Mouse (Mus musculus) spleen, postnatal 14 days (tissue): Measurements from ENCODE around the gene Rgl1.

Source experiments
- DNase-seq, 2 experiments: peaks; one replicate each; pipeline ENCODE4 v3.0.0; 2021 to 2022; ENCODE audit warnings: low spot score in 2 of 2

The Rgl1 gene

DNA sequence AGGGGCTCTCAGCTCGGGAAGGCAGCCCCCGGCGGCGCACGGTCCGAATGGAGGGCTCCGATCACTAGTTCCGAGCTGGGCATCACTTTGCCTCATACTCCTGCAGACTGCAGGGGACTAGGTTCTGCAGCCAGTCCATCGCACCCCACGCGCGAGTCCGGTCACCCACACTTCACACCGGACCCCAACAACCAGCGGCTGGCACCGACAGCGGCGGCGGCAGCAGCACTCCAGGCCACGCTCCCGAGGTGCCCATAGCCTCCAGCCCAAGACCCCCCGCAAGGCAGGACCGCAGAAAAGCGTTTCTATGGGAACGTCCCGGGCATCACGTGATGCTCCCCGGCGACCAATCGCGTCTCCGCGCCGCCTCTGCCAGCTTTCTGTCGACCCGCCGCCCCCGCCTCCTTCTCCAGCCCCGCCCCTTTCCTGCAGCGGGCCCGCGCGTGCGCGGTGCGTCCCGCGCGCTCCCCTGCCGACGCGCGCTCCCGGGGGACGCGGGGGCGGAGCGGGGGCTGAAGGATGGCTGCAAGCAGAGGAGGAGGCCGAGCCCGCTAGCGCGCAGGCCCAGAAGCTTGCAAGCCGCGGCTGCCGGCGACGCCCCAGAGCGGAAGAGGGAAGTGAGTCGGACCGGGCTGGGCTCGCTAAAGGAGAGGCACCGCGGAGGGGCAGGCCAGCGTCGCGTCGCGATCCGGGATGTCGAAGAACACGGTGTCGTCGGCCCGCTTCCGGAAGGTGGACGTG lies at the start of gene Rgl1, which contains the start of gene Arpc5:
Rgl1 (minus strand) TSS at position 320 of the 741 bp plus-strand sequence.
Arpc5 (plus strand) TSS at position 511 of the 741 bp plus-strand sequence.
- peak; percentile 93 to 94 for DNase-seq

DNA sequence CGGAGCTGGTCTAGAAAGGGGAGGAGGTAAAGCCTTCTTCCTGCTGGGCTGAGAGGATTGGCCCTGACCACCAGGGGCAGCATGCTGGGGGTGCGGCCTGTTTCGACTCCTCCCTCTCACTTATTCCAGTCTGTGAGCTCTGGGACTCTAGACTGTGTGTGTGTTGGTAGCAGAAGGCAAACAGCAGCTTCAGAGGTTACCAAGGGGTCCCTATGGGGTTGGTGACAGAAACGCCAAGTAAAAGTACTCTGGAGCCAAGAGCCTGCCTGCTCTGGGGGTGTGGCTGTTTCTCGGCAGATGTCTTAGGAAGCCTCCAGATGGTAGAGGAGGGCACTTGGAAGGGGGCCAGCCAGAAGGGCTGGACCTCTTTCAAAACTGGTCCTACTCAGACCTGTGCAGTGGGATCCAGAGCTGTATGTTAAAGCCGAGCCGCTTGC lies 49.1 kb upstream of the Rgl1 start:
- DNase-seq, result no peak

DNA sequence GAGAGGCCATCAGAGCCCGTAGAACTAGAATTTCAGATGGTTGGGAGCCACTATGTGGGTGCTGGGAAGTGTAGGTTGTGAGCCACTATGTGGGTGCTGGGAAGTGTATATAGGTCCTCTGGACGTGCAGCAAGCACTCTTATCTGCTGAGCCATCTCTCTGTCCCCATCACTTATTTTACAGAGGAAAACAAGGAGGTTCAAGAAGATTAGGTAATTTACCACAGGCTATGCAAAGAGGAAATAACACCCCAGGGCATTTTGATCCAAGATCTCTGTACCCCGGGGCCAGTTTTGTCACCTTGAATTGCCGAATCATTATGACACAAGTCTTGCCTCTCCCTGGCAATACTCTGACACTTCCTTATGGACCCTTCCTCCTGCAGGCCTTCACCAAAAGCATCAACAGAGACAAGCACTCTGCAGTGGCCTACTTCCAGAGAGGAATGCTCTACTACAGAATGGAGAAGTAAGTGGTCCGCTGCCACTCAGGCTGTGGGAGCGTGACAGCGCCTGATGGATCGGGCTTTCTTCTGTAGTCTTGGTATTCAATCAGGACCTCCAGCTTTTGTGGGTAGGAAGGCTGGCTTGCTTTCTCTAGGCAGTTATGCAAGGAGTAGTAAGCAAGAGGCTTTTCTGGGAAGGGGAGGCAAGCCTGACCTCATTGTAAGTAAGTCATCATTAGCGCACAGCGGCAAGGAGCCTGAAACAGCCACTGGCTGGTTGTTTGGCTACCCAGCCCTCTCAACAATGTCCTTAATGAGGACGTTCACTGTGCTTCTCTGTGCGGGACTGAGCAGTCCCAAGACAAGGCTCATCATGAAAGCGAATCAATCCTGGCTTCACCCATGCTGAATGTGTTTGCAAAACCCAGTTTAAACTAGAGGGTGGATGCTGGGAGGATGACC lies 44.6 kb upstream of the Rgl1 start:
- no peak for DNase-seq

DNA sequence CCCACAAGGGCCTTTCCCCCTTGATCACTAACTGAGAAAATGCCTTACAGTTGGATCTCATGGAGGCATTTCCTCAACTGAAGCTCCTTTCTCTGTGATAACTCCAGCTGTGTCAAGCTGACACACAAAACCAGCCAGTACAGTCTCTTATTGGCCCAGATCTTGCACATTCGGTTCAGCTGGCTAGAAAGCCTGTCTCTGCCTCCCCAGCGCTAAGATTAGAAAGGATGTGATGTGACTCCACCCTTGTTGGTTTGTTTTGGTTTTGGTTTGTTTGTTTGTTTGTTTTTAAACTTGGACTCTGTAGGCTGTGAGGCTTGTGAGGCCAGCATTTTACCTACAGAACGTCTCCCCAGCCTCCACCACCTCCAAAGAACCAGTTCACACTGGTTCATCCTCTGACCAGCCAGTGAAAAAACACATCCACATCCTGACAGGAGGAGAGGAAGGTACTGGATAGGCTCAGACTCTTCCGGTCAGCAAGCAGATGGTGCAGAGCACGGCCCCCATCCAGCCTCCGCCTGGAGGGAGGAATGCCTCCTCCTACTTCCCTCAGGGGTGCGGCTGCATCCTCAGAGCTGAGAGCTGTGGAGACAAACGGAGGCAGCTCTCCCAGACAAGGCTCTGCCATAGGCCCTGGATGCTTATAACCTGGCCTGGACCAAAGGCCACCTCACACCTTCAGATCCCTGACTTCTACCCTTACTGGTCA lies 43.5 kb upstream of the Rgl1 start:
- DNase-seq, result no peak

DNA sequence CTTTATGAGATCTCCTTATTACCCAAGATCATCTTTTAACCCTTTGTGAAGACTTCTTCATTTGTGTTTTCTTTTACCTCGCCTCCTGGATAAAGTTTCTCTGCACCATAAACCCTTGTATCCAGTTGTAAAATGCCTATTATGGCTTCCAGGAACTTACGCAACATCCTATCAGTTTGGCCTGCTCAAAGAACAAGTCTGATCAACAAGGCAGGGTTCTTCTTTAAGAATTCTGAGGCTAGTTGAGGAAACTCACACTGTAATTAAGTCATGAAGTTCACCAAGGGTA lies 42.2 kb upstream of the Rgl1 start:
- no peak for DNase-seq

DNA sequence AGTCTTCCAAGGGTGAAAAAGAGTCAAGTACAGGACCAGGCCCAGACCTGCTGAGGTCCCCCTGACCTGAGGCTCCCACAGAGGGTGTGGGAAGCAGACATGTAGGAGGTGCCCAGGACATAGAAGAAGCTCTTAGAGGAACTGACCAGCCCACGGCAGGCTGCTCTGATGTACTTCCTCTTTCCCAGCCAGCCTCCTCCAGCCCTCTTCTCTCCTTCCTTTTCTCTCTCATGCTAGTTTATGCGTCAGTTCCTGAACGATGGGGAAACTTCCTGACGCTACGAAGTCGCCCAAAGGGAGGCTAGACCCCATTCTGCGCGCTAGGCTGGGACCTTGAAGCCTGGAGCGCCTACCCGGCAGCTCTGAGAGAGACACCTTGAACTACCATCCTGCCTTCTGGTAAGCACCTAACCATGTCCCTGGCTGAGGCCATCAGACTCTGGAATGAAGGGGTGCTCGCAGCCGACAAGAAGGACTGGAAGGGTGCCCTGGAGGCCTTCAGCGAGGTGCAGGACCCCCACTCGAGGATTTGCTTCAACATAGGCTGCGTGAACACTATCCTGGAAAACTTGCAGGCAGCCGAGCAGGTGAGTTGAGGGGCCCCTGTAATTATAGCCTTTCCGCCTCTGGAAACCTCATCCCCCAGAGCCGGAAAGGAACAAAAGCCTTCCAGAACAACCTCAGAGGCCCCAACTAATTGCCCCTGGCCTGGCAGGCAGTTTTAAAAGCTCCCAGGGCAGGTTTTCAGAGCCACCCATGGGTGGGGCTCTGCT lies 41.7 kb upstream of the Rgl1 start:
- peak in 1 of 2 experiments; percentile 8 for DNase-seq

DNA sequence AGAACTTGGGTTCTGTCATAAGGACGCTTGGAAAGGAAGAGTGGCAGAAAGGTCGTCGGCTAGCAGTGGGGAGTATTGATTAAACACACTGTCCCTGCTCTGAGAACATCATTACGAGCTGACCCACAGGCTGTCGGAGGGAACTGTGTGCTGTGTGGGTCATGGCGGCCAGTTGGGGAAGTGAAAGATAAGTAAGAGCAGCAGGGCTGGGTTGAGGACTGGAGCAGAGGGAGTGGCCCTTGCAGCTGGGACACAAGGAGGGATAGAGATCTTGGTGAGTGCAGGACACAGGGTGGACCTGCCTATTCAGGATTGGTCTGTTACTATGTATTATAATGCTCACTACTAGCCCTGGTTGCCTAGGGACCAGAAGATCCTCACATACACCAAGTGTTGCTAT lies 38.8 kb upstream of the Rgl1 start:
- DNase-seq, result no peak

DNA sequence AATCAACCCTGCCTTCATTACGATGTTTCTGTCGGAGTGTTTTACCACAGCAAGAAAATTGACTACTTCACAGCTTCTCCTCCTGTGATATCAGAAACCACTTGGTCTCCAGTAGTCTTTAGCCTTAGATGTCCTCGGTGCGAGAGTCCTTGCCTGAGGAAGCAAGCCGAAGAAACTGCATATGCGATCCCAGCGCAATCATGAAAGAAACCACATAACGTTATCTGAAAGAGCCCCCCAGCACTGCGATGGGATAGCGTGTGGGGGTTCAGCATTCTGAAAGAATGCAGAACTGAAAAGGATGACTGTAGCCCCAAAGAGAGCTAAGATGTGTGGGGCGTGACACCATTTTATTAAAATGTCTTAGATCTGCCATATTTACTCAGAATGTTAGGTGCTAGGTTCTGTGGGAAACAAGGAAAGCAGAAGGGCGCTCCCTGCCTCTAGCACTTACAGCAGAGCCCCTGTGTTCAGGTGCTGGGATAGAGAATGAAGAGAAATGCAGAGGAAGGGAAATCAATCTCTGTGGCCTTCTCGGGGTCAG lies 34.6 kb upstream of the Rgl1 start:
- no peak for DNase-seq

DNA sequence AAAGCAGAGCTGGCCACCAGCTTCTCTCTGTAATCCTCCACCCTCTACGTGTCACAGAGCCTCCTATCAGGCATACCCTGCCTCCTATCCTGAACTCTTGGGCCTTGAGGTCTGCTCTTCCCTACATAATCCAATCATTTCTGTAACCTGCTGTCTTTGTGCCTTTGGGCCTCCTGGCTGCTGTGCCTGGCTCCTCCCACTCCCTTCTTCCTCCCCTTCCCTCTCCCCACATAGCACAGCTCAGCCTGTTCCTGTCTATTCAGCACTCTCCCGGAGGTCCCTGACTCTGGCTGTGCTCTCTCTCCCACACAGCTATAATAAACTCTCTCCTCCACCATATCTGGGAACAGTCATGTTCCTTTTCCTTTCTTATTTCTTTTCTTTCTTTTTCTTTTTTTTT lies 33.7 kb upstream of the Rgl1 start, which contains the start of gene Ncf2:
Ncf2 (plus strand) TSS at position 298 of the 400 bp plus-strand sequence.
- no peak for DNase-seq

DNA sequence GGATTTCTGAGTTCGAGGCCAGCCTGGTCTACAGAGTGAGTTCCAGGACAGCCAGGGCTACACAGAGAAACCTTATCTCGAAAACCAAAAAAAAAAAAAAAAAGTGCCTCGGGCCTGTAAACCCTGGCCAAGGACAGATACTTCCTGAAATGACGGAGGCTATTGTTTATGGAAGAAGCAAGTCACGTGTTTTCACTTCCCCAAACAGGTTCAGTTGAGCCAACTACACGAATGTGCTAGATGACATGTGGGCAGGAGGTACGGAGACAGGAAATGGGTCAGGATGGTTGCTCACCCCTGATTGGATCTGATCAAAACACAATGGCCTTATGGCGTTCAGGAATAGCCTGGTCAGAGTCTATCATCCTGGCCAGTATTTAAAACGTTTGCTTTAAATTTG lies 32.0 kb upstream of the Rgl1 start:
- DNase-seq, result no peak

DNA sequence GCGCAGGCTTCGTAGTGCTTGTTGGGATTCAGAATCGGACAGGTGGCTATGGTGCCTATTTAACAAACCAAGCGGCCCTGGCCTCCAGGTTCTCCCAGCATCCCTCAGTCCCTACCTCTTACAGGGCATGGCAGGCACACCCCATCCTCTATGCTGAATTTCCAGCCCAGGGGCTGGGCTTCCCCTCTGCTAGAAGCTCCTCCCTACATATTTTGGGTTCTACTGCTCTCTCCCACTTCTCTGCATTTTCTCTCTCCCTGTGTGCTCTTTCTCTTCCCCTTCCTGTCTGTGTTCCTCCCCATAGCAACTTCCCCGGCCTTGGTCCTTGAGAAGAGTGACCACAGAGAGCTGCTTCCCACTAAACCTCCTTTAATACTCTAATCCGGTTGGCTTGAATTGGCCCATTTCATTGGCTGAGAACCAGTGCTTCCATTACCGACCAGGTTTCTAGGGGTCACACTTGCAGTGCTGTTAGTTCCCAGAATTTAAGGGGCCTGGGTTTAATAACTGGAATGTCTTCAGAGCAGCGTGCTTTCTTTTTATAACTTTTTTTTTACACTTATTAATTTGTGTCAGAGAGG lies 30.6 kb upstream of the Rgl1 start:
- DNase-seq, result no peak

DNA sequence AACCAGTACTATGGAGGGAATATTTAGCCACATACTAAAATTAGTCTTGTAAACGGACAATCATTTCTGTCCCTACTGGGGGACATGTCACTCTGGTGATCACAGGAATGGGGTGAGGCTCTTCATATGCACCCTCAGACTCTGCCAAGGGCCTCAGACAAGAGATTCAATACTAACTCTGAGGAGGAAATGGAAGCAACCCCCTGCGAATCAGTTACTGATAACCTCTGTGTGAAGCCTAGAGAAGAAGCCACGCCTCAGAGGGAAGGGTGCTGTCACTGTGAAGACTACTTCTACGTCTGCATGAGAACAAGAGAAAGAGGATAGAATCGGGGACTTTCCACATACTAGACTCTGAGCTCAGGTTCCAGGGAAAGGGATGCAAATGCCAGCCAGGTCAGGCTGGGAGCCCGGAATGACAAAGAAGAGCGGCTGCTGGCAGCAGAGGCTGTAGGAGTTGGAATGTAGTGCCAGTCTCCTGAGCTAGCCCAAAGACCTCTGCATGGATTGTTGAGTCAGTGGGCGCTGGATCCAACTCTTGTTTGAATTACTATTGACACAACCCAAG lies 29.6 kb upstream of the Rgl1 start:
- no peak for DNase-seq

DNA sequence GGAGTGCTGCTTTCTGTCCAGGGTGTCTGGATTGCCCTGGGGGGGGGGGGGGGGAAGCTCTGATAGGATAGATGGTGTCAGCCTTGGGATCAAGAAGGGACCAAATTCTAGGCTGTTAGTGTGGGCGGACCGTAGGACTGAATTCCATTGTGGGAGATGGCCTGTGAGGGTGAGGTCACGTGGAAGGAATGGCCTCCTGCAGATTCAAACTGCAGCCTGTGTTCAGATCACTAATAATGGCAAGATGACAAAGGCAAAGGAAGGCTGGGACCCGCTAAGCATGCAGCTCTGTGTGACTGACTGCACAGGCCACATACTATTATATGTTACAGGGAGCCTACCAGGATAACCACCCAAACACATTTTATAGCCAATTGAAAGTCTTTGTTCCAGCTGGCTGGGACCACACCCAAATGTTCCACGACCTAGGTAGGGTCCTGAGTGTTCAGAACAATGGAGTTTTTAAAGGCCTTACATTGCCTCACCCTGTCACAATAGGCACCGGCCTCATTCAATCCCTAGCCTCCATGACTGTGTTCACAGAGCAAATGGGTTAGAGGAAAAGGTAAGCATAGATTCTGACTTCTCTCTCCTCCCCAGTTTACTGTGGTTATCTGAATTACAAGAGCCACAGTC lies 27.5 kb upstream of the Rgl1 start:
- no peak for DNase-seq

DNA sequence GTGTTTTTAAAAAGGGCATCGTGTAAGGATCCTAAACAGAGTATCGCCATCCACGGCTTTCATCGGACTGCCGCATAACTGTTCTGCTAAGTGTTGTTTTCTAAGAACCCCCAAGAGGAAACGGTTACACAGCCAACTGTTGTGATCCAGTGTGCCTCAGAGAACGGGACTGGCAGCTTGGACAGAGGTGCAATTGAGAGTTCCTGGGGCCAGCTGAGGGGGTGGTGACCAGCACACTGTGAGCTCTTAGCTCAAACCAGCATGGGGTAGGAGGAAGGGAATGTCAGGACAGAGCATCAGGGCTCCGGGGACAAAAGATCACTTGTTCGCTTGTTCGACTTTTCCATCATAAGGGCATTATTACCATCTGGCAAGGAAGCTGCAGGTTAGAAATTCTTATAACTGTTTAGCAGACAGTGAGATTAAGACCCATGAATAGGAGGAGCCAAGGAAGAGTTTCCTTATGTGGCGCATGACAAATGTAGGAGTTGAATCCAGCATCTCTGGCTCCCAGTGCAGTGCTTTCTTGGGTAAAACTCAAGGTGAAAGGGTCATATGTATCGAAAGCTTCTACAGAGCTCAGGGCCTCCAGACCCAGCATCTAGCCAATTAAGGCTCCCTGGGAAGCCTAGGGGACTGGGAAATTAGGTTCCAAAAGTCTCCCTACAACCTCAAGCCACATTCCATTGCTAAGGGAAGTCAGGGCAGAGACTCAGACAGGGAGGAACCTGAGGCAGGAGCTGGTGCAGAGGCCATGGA lies 26.8 kb upstream of the Rgl1 start:
- no peak for DNase-seq

DNA sequence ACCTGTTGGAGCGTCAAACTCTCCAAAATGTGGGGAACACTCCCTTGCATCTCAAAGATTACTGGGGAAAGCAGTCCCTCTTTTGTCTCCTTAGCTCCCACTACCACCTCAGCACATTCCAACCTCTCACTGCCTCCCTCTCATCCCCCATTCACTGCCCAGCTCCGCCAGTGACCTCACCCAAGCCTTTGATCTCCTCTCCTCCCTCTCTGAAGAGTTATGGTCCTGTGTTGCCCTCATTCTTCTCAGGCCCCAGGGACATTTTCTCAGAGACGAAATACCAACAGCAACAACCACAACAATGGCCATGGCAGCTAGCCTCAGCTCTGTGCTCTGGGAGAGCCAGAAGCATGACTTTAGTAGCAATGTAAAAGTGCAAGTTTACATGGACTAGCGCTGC lies 25.1 kb upstream of the Rgl1 start:
- DNase-seq, result no peak

DNA sequence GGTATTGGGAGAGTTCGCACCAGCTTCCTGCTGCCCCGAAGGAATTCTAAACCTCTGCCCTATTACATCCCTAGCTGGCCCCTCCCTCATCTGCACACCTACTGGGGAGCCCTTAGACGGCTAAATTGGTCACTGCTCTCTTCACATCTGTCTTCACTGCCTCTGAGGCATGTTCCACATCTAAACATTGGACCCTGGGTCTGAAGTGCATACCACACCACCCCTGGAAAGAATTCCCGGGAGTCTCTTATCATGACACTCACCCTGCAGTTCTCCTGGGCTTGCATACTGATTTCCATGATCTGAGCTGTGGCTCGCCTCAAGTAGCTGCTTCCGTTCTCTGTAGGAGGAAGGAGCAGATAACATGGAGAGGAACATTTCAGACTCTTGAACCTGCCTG lies 24.7 kb upstream of the Rgl1 start:
- DNase-seq, result no peak

DNA sequence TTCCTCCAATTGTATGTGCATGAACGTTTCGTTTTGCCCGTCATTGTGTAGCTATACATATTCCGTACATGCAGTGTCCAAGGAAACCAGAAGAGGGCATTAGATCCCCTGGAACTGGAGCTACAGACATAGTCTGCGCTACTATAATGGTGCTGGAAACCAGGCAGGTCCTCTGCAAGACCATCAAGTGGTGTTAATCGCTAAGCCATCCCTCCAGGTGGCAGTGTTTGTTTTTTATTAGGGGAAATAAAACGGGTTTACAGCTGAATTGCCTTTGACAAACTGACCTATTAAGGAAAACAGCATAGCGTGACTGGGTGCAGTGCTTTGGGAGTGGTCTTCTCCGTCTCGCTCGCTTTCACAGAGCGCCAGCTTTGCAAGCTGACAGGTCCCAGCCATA lies 24.1 kb upstream of the Rgl1 start:
- peak in 1 of 2 experiments; percentile 36 for DNase-seq

DNA sequence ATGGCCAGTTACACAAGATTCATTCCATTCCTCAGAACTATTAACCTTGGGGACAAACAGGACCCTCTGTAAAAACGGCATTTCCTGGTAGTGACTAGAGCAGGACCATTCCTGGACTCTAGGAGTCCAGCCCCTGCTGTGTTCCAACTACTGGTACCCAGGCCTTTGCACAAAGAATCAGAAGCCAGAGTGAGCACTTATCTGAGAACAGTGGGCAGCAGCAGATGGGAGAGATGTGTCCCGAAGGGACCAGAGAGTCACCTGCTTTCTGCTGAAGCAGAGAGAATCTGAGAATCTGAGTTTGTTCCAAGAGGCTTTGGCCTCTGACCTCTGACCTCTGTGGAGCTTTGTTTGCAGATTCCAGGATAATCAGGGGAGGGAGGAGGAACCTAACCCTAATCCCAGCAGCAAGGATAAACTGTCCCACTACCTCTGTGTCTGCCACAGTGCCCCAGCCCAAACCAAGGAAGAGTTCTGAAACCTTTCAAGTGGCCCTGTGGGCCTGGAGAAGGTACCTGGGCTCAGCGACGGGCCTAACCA lies 22.0 kb upstream of the Rgl1 start:
- DNase-seq, result no peak

DNA sequence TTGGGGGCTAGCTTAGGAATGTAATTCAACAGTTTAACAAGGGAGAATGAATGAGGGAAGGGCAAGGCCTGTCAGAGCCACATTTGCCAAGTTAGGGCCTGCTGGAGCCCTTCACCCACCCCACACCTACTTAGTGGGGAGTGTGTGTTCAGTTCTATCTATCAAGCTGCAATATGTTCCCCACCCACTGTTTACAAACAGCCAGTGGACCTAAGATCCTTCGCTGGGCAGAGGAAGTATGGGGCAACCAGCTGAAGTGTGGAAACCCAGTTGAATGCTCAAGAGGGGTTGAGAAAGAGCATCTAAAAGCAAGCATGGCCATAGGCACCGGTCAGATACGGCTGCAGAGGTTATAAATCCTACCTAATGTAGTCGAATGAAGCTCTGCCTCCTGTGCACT lies 20.8 kb upstream of the Rgl1 start:
- DNase-seq, result no peak
